Mouse (Mus musculus) olfactory bulb, adult 2 months (tissue): ENCODE data around the gene Podn.

Source experiments
- CTCF ChIP-seq: fragments of 200-500 bp; IDR thresholded peaks from 2 replicates; pipeline ENCODE4 v1.5.1; 2012; ENCODE audit warnings: low read depth, mild to moderate bottlenecking, low read length, moderate library complexity; ENCODE audit not compliant: insufficient read depth
- POLR2A ChIP-seq: fragments of 200-500 bp; IDR thresholded peaks from 2 replicates; pipeline ENCODE4 v1.6.1; 2012; ENCODE audit warnings: mild to moderate bottlenecking, low read depth, low read length, moderate library complexity; ENCODE audit not compliant: insufficient read depth

DNA sequence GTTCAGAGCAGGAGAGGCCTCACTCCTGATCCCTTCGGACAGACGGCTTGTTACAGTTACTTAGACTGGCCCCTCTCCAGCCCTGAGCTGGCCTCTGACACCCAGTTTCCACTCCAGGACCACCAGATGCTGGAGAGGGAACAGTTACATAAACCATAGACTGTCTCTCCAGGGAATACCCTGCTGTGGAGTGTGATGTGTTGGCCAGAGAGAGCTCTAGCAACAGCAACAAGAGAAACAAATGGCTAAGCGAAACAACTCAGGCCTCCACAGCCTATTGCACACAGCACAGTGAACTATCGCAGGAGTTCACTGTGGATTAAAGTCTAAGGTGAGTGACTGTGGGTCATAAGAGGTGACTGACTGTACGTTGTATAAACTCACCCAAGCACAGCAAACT, 71.6 kb downstream of the Podn start:
- TF ChIP-seq CTCF (no peak), POLR2A (no peak)
